ENCODE assay signal across 8 mouse cellular contexts in genomic region chr3:57736419-57737095, GRCm38 (mm10). TPM values are rescaled to one million over a fixed set of nuclear protein-coding genes. Genes with fewer than 3 reads are reported as not detected.
DNase-seq lines count a peak whose midpoint lies in the region; ATAC-seq and TF ChIP-seq lines count a peak whose summit lies in the region.

No protein-coding gene starts in this region.

- peak overlapping the region; percentile 93 for H3K27ac ChIP-seq in heart, embryonic 10.5 days
- H3K27ac ChIP-seq in forebrain, embryonic 15.5 days (replicated peaks): peak overlapping the region; percentile 94
- peak overlapping the region; percentile 92 for H3K27ac ChIP-seq in limb, embryonic 14.5 days (replicated peaks; ENCODE audit: low read depth, low read length)
- peak overlapping the region; percentile 91 for H3K27ac ChIP-seq in neural tube, embryonic 13.5 days (replicated peaks)

- TF ChIP-seq POLR2A in limb, embryonic 14.5 days (IDR thresholded peaks at IDR 0.05; ENCODE audit: borderline replicate concordance, extremely low read depth, insufficient read depth, insufficient read length): no peak

- peaks cover 5% of the 10 kb centered on the region for H3K4me1 ChIP-seq in heart, embryonic 10.5 days
- peaks cover 23% of the 10 kb centered on the region for H3K4me1 ChIP-seq in forebrain, embryonic 15.5 days
- 0 out of 2 replicates have a peak, but pooled peaks cover 10% of the 10 kb centered on the region for H3K4me1 ChIP-seq in limb, embryonic 14.5 days (ENCODE audit: control insufficient read depth, insufficient read depth, low read length)
- H3K4me1 ChIP-seq in neural tube, embryonic 13.5 days (replicated peaks): peaks cover 21% of the 10 kb centered on the region

- DNase-seq in heart, embryonic 10.5 days (ENCODE audit: low spot score): no peak
- no peak for DNase-seq in heart, adult 9 months (ENCODE audit: low spot score in 2 of 2)
- DNase-seq in MEL-GATA-1-ER (ENCODE audit: extremely low read depth, low read depth): peak; percentile 52
- peak; percentile 22 for DNase-seq in limb, embryonic 14.5 days (ENCODE audit: low spot score)
- DNase-seq in layer of hippocampus, adult 18-20 months (ENCODE audit: low spot score in 2 of 2): no peak
- DNase-seq in urinary bladder, adult 18-20 months (ENCODE audit: low spot score in 2 of 2): no peak

- peak overlapping the region; percentile 72 for H3K9ac ChIP-seq in forebrain, embryonic 15.5 days (replicated peaks)
- H3K9ac ChIP-seq in limb, embryonic 14.5 days (ENCODE audit: low read depth, low read length, severe bottlenecking): peak overlapping the region; percentile 78
- peak overlapping the region; percentile 77 for H3K9ac ChIP-seq in neural tube, embryonic 13.5 days

- no peaks in the 10 kb centered on the region for H3K27me3 ChIP-seq in heart, embryonic 10.5 days (ENCODE audit: insufficient read depth, poor library complexity, severe bottlenecking)
- no peaks in the 10 kb centered on the region for H3K27me3 ChIP-seq in forebrain, embryonic 15.5 days
- H3K27me3 ChIP-seq in limb, embryonic 14.5 days (ENCODE audit: control insufficient read depth, insufficient read depth, low read length): no peaks in the 10 kb centered on the region
- no peaks in the 10 kb centered on the region for H3K27me3 ChIP-seq in neural tube, embryonic 13.5 days

- no peaks in the 10 kb centered on the region for H3K36me3 ChIP-seq in heart, embryonic 10.5 days
- H3K36me3 ChIP-seq in forebrain, embryonic 15.5 days: no peaks in the 10 kb centered on the region
- H3K36me3 ChIP-seq in limb, embryonic 14.5 days (ENCODE audit: control insufficient read depth, insufficient read depth, low read length): no peaks in the 10 kb centered on the region
- no peaks in the 10 kb centered on the region for H3K36me3 ChIP-seq in neural tube, embryonic 13.5 days

- ATAC-seq in forebrain, embryonic 15.5 days (replicated peaks): no peak
- ATAC-seq in limb, embryonic 14.5 days (ENCODE audit: low FRiP score, low read depth): no peak
- no peak for ATAC-seq in neural tube, embryonic 13.5 days (ENCODE audit: low read depth)

- peak overlapping the region; percentile 52 for H3K4me2 ChIP-seq in forebrain, embryonic 15.5 days (replicated peaks)
- H3K4me2 ChIP-seq in limb, embryonic 14.5 days (replicated peaks; ENCODE audit: low read depth, low read length, severe bottlenecking): peak overlapping the region; percentile 70
- H3K4me2 ChIP-seq in neural tube, embryonic 13.5 days: peak overlapping the region; percentile 72

- 2% methylated on average over 13 of the region's 13 CpGs for WGBS in heart, embryonic 10.5 days
- 1% methylated on average over 13 of the region's 13 CpGs for WGBS in forebrain, embryonic 15.5 days
- 2% methylated on average over 13 of the region's 13 CpGs for WGBS in limb, embryonic 14.5 days
- 1% methylated on average over 13 of the region's 13 CpGs for WGBS in neural tube, embryonic 13.5 days

- H3K4me3 ChIP-seq in heart, embryonic 10.5 days: peak overlapping the region; percentile 85
- peak overlapping the region; percentile 77 for H3K4me3 ChIP-seq in forebrain, embryonic 15.5 days
- peak overlapping the region; percentile 74 for H3K4me3 ChIP-seq in limb, embryonic 14.5 days (replicated peaks; ENCODE audit: low read length)
- peak overlapping the region; percentile 60 for H3K4me3 ChIP-seq in neural tube, embryonic 13.5 days

- no peaks in the 10 kb centered on the region for H3K9me3 ChIP-seq in heart, embryonic 10.5 days
- no peaks in the 10 kb centered on the region for H3K9me3 ChIP-seq in forebrain, embryonic 15.5 days
- no peaks in the 10 kb centered on the region for H3K9me3 ChIP-seq in limb, embryonic 14.5 days (ENCODE audit: control insufficient read depth, low read length)
- H3K9me3 ChIP-seq in neural tube, embryonic 13.5 days: no peaks in the 10 kb centered on the region

RNA-seq across cellular contexts. Expression of gene Rnf13, which starts 0.7 kb away (rescaled TPM):
- polyA plus RNA-seq in heart, embryonic 10.5 days (2016; fragmentation: Nextera tagmentation; extraction: Ambion mirVana): 40.5 and 51.8 TPM in 2 replicates
- 82.0 and 86.1 TPM in 2 replicates for polyA plus RNA-seq in forebrain, embryonic 15.5 days (2015; fragmentation: Nextera tagmentation; extraction: Ambion mirVana)
- 34.9 and 43.0 TPM in 2 replicates for polyA plus RNA-seq in limb, embryonic 14.5 days (2012; rRNA removed)
- 76.5 and 87.9 TPM in 2 replicates for polyA plus RNA-seq in limb, embryonic 14.5 days (2014; fragmentation: Nextera tagmentation; extraction: Ambion mirVana)
- 78.6 and 83.2 TPM in 2 replicates for polyA plus RNA-seq in neural tube, embryonic 13.5 days (2015; fragmentation: Nextera tagmentation; extraction: Ambion mirVana)
- 100 to 1,000 TPM in 1 of 2 experiments, 10 to 100 TPM in 1; 92.0 to 112 TPM for total RNA-seq in layer of hippocampus, adult 18-20 months (2021)

RNA-seq across cellular contexts. Expression of gene Ankub1, which starts 44.0 kb away (rescaled TPM):
- 0.09 TPM in 1 of 2 replicates, not detected in the other for polyA plus RNA-seq in heart, embryonic 10.5 days (2016; fragmentation: Nextera tagmentation; extraction: Ambion mirVana)
- not detected in 2 replicates for polyA plus RNA-seq in forebrain, embryonic 15.5 days (2015; fragmentation: Nextera tagmentation; extraction: Ambion mirVana)
- not detected in 2 replicates for polyA plus RNA-seq in limb, embryonic 14.5 days (2012; rRNA removed)
- 0.07 TPM in 1 of 2 replicates, not detected in the other for polyA plus RNA-seq in limb, embryonic 14.5 days (2014; fragmentation: Nextera tagmentation; extraction: Ambion mirVana)
- 0.07 TPM in 1 of 2 replicates, not detected in the other for polyA plus RNA-seq in neural tube, embryonic 13.5 days (2015; fragmentation: Nextera tagmentation; extraction: Ambion mirVana)
- 1 to 10 TPM; 2.7 to 3.9 TPM for total RNA-seq in layer of hippocampus, adult 18-20 months (2021)

Comparison
In these comparisons a context has a peak if more than half of its experiments do, and no peak if none do; other contexts are left out.
1. DNase-seq: peak in MEL-GATA-1-ER (single experiment) and limb, embryonic 14.5 days (single experiment); none in heart, embryonic 10.5 days (single experiment), heart, adult 9 months (0 of 2), layer of hippocampus, adult 18-20 months (0 of 2) and urinary bladder, adult 18-20 months (0 of 2).
2. Peak in every context shown above with its lines, with median percentiles within 50 percentile points of each other: H3K27ac ChIP-seq, H3K4me3 ChIP-seq, H3K4me2 ChIP-seq and H3K9ac ChIP-seq.